Mouse (Mus musculus) ES-Bruce4 (cell line): ENCODE data around the gene Lhfpl2.

ENCODE experiments used
- EP300 ChIP-seq: IDR thresholded peaks from 2 replicates; pipeline ENCODE4 v1.6.1; 2011; ENCODE audit warnings: low read depth, low read length; ENCODE audit not compliant: insufficient read depth
- POLR2A ChIP-seq: IDR thresholded peaks from one replicate; pipeline ENCODE4 v1.8.1; 2011; ENCODE audit warnings: low read length; ENCODE audit not compliant: insufficient read depth

DNA sequence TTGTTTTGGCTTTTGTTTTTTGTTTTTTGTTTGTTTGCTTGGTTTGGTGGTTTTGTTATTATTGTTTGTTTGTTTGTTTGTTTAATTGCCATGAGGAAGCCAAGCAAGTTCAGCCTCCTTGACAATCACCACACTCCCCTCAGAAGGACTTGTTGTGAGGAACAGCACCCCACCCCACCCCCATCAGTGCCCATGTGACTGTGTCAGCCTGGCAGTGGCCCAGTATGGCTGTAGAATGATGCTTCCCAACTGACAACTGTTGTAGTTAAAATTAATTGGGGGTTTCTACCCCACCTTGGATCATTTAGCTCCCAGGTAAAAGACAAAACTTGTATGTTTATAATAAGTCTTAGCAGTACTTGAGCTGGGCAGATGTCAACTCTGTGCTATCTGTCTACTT is 37.6 kb downstream of the Lhfpl2 start:
- TF ChIP-seq POLR2A (no peak), EP300 (no peak)
